Mouse (Mus musculus): Measurements from ENCODE around the gene Toe1.

Toe1 gene

GRCm38 (mm10) chr4:116792453-116792852, 15.0 kb downstream of the Toe1 start:
- no peak for DNase-seq (ENCODE audit: low spot score)

GRCm38 (mm10) chr4:116788956-116789355, 18.5 kb downstream of the Toe1 start:
- DNase-seq (ENCODE audit: low spot score), result peak; percentile 91

- peak; percentile 44 for DNase-seq (ENCODE audit: low spot score)
Observed at GRCm38 (mm10) chr4:116787985-116788760, 19.3 kb downstream of the Toe1 start.

GRCm38 (mm10) chr4:116786587-116786986, 20.9 kb downstream of the Toe1 start:
- DNase-seq (ENCODE audit: low spot score), result no peak

- no peak for DNase-seq (ENCODE audit: low spot score)
Observed at GRCm38 (mm10) chr4:116782171-116782570, 25.3 kb downstream of the Toe1 start.

- DNase-seq (ENCODE audit: low spot score), result no peak
Observed at GRCm38 (mm10) chr4:116781366-116781765, 26.1 kb downstream of the Toe1 start.

- no peak for DNase-seq (ENCODE audit: low spot score)
Observed at GRCm38 (mm10) chr4:116780541-116780940, 26.9 kb downstream of the Toe1 start.

GRCm38 (mm10) chr4:116777079-116777478, 30.4 kb downstream of the Toe1 start:
- no peak for DNase-seq (ENCODE audit: low spot score)

- no peak for DNase-seq (ENCODE audit: low spot score)
Observed at GRCm38 (mm10) chr4:116776391-116776790, 31.0 kb downstream of the Toe1 start.

- DNase-seq (ENCODE audit: low spot score), result no peak
Observed at GRCm38 (mm10) chr4:116769060-116769459, 38.4 kb downstream of the Toe1 start.

- DNase-seq (ENCODE audit: low spot score), result no peak
Observed at GRCm38 (mm10) chr4:116768510-116768909, 38.9 kb downstream of the Toe1 start.

GRCm38 (mm10) chr4:116764001-116764400, 43.4 kb downstream of the Toe1 start:
- no peak for DNase-seq (ENCODE audit: low spot score)

- no peak for DNase-seq (ENCODE audit: low spot score)
Observed at GRCm38 (mm10) chr4:116761914-116762313, 45.5 kb downstream of the Toe1 start.

- DNase-seq (ENCODE audit: low spot score), result no peak
Observed at GRCm38 (mm10) chr4:116749750-116750149, 57.7 kb downstream of the Toe1 start.
